Mouse (Mus musculus) erythroblast, embryonic 14.5 days (primary cell): ENCODE data around the gene Tmem87b. TPM values are rescaled to one million over a fixed set of nuclear protein-coding genes. Genes with fewer than 3 reads are reported as not detected.

ENCODE experiments used
- H3K27me3 ChIP-seq: 2 replicates; pipeline ENCODE4 v1.6.1; 2012; ENCODE audit warnings: inconsistent platforms; ENCODE audit not compliant: control insufficient read depth
- H3K36me3 ChIP-seq: 2 replicates; pipeline ENCODE4 v1.6.1; 2012; ENCODE audit warnings: mild to moderate bottlenecking, inconsistent platforms; ENCODE audit not compliant: control insufficient read depth
- H3K4me1 ChIP-seq: 2 replicates; pipeline ENCODE4 v1.6.1; 2012; ENCODE audit warnings: inconsistent platforms; ENCODE audit not compliant: control insufficient read depth
- H3K4me3 ChIP-seq: replicated peaks from 2 replicates; pipeline ENCODE3; 2012; ENCODE audit warnings: moderate library complexity, mild to moderate bottlenecking, inconsistent platforms
- H3K9me3 ChIP-seq: 2 replicates; pipeline ENCODE4 v1.6.1; 2012; ENCODE audit warnings: low read length, inconsistent platforms, mixed read lengths; ENCODE audit not compliant: control insufficient read depth
- GATA1 ChIP-seq: IDR thresholded peaks from 2 replicates; pipeline ENCODE4 v1.6.1; 2012; ENCODE audit warnings: low read length, inconsistent platforms, mixed read lengths
- TAL1 ChIP-seq: IDR thresholded peaks from 3 replicates; pipeline ENCODE4 v1.6.1; 2012; ENCODE audit warnings: low read length, inconsistent platforms, mixed read lengths
- polyA plus RNA-seq: library from polyadenylated mRNA; stranded (reverse); fragments of >175 nt; gene quantifications from 2 replicates; pipeline ENCODE4 v1.2.3, GENCODE M21; 2012

Gene Tmem87b
- polyA plus RNA-seq, 1 experiment = 0.08 TPM

DNA sequence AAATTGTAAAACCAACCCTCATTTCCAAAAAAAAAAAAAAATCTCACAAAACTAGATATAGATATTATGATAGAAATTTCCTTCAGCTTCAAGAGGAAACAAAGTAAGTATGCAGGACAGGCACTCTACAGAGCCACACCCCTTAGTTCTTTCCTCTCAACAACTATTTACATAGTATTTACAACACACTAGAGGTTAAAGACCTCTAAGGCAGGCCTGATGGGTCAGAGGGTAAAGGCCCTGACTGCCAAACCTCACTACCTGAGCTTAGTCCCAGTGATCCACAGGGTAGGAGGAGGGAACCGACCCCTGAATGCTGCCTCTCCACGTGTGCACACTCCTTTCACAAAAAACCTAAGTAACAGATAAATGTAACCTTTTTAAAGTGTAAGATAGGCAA is 5.2 kb upstream of the Tmem87b start:
- peaks cover 13% of the 10 kb centered on the region for H3K4me1 ChIP-seq
- no peaks in the 10 kb centered on the region for H3K36me3 ChIP-seq
- H3K9me3 ChIP-seq = no peaks in the 10 kb centered on the region
- no peak overlapping the region for H3K4me3 ChIP-seq
- TF ChIP-seq TAL1 (no peak), GATA1 (no peak)
- peaks cover 12% of the 10 kb centered on the region for H3K27me3 ChIP-seq

GRCm38 (mm10) chr2:128816311-128816710 is 1.6 kb upstream of the Tmem87b start:
- Histone ChIP-seq H3K36me3 (peaks cover under 1% of the 10 kb centered on the region; the same call in 1 of the 2 replicates), H3K9me3 (no peaks in the 10 kb centered on the region), H3K27me3 (peaks cover 12% of the 10 kb centered on the region), H3K4me1 (peaks cover 31% of the 10 kb centered on the region), H3K4me3 (no peak overlapping the region)
- no peak for TF ChIP-seq TAL1
- no peak for TF ChIP-seq GATA1

DNA sequence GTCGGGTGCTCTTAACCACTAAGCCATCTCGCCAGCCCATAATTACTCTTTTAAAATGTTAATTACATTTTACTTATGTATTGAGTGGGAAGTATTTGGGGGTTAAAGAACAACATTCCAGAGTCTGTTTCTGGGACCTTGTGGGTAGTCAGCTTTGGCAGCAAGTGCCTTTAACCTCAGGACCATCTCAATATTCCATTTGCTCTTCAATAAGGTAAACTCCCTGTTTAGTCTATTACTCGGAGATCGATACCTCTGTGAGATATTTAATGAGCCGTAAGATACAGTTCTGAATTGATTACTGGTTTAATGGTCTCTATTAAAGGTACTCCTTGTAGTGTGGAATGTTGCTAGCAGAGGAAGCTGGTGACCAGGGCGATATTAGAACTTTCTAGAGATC is 1.0 kb upstream of the Tmem87b start:
- peaks cover 3% of the 10 kb centered on the region; the same call in 1 of the 2 replicates for H3K36me3 ChIP-seq
- peaks cover 34% of the 10 kb centered on the region for H3K4me1 ChIP-seq
- H3K9me3 ChIP-seq = no peaks in the 10 kb centered on the region
- H3K27me3 ChIP-seq = peaks cover 12% of the 10 kb centered on the region
- peak overlapping the region; percentile 94 for H3K4me3 ChIP-seq
- no peak for TF ChIP-seq GATA1
- TF ChIP-seq TAL1 = no peak

DNA sequence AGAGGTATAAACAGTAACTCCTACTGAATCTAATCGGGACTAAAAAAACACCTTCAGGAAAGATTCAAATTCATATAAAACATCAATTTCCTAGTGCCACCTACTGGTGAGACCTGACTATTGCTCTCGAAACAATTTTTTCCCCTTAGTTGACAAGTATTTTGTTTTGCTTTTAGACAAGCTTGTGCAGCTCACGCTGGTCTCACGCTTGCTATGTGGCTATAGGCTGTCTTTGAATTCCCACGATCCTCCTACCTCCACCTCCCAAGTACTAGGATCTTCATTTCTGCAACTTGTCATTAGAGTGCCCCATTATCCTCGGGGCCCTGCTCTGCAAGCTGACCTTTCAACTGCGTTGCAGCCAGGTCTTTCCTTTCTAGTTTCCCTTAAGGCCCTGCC is 532 bp upstream of the Tmem87b start:
- Histone ChIP-seq H3K36me3 (peaks cover 3% of the 10 kb centered on the region; the same call in 1 of the 2 replicates), H3K4me3 (peak overlapping the region; percentile 94), H3K4me1 (peaks cover 34% of the 10 kb centered on the region), H3K27me3 (peaks cover 12% of the 10 kb centered on the region), H3K9me3 (no peaks in the 10 kb centered on the region)
- TF ChIP-seq GATA1 (no peak), TAL1 (no peak)

DNA sequence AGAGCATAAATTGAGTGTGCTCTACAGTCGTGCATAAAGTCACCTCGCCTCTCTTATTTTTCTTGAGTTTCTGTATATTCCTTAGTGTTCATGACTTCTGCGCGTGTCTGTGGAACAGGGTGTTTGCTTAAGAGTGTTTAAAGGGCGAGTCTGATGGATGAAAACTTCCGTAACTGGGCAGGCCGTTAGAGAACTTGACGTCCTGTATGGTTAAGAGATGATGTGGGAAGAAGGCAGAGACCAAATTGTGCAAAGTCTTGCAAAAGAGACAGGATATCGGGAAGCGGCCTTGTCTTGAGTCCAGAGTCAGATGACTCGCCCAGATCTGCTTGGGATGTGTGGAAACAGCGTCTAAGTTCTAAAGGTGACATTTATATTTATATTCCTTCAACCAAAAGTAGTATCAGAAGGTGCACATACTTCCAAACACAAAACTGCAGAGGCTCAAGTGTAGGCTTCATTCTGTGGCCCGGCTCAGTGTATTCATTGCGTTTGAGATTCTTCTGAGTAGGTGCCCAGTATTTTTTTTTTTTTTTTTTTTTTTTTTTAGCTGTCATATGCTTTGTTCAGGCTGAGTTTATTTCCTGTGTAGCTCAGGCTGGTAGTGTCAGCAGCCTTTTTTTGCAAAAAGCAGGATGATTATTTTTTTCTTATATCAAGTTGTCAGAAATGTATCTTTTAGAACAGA is 1.2 kb downstream of the Tmem87b start:
- TF ChIP-seq GATA1 (no peak), TAL1 (no peak)
- Histone ChIP-seq H3K4me1 (peaks cover 35% of the 10 kb centered on the region), H3K36me3 (peaks cover 5% of the 10 kb centered on the region; the same call in 1 of the 2 replicates), H3K4me3 (peak overlapping the region; percentile 94), H3K27me3 (peaks cover 9% of the 10 kb centered on the region), H3K9me3 (no peaks in the 10 kb centered on the region)

DNA sequence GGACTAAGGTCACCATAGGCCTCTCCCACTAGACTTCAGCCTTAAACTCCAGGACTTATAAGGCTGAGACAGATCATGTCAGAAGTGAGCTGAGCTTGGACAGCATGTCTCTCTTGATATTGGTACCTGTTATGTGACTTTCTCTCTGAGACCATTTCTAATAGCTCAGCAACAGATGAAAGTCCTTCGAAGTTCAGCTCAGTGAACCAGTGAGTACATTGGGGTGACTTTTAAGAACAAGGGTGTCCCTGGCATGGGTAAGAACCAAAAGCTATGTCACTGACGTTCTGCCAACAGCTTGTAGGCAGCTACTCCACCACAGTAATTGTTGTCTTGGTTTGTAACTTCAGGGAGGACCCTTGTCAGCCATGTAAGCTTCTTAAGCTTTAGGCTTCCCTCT is 2.7 kb downstream of the Tmem87b start:
- H3K9me3 ChIP-seq = no peaks in the 10 kb centered on the region
- H3K4me3 ChIP-seq = no peak overlapping the region
- peaks cover 2% of the 10 kb centered on the region for H3K27me3 ChIP-seq
- H3K36me3 ChIP-seq = peaks cover 5% of the 10 kb centered on the region; the same call in 1 of the 2 replicates
- TF ChIP-seq TAL1 (no peak), GATA1 (no peak)
- peaks cover 35% of the 10 kb centered on the region for H3K4me1 ChIP-seq

DNA sequence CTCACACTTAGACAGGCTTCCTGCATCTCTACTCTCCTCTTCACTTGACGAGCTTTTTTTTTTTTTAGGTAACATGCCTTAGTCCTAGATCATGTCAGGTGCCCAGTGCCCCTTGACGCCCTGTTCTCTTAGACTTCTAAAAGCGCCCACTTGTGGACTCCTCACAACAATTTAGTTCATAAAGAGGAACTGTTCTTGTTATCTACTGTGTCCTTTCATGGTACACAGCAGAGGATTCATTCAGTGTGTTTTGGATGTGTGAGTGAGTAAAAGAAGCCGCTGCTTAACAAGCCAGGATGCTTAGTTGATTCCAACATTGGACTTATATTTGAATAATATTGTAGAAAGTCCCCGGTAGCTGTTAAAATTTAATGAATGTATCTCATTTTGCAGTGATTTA is 6.0 kb downstream of the Tmem87b start:
- no peak overlapping the region for H3K4me3 ChIP-seq
- no peaks in the 10 kb centered on the region for H3K9me3 ChIP-seq
- H3K36me3 ChIP-seq = peaks cover 14% of the 10 kb centered on the region
- H3K4me1 ChIP-seq = peaks cover 11% of the 10 kb centered on the region
- H3K27me3 ChIP-seq = no peaks in the 10 kb centered on the region
- TF ChIP-seq GATA1 (no peak), TAL1 (no peak)

DNA sequence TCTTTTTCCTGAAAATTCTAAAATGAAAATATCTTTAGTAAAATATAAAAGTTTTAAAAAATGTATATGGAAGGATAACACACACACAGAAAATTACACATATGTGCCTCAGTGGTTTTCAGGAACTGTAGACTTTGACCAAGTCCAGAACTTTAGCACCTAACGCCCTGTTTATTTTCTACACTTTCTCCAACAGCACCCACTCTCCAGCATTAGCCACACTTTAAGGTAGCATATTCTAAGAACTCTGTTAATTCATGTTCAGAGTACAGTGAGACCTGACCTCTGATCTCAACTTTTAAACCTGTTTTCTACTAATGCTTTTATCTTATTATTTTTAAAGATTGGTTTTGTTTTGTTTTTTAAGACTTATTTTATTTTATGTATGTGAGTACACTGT is 9.9 kb downstream of the Tmem87b start:
- Histone ChIP-seq H3K4me3 (no peak overlapping the region), H3K36me3 (peaks cover 29% of the 10 kb centered on the region), H3K4me1 (0 out of 2 replicates have a peak, but pooled peaks cover 1% of the 10 kb centered on the region), H3K27me3 (no peaks in the 10 kb centered on the region), H3K9me3 (no peaks in the 10 kb centered on the region)
- no peak for TF ChIP-seq TAL1
- TF ChIP-seq GATA1 = no peak

- peaks cover 49% of the 10 kb centered on the region for H3K36me3 ChIP-seq
- no peaks in the 10 kb centered on the region for H3K9me3 ChIP-seq
- no peaks in the 10 kb centered on the region for H3K4me1 ChIP-seq
- H3K27me3 ChIP-seq = no peaks in the 10 kb centered on the region
- no peak for TF ChIP-seq TAL1
- no peak for TF ChIP-seq GATA1
- H3K4me3 ChIP-seq = no peak overlapping the region
Measured at GRCm38 (mm10) chr2:128832611-128833010, 14.7 kb downstream of the Tmem87b start.
